23 mouse cellular contexts compared by ENCODE assay signal in the genomic region with DNA sequence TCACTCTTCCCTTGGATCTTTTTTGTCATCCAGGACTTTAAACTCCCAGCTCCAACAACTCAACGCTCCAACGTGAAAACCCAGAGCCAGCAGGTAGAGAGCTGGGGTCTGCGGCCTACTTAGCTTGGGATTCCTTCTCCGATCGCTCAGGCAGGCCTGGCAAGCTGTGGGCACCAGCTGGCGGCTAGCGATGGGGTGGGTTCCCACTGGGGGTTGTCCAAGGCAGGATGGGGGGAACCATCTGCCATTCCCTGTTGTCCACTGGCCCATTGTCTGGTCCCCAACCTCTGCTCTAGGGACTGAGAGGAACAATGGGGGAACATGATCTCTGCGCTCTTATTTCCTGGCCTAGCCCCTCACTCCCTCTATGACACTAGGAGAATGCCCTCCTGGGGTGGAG. TPM values are rescaled to one million over a fixed set of nuclear protein-coding genes. Genes with fewer than 3 reads are reported as not detected.
DNase-seq lines count a peak whose midpoint lies in the region; ATAC-seq and TF ChIP-seq lines count a peak whose summit lies in the region.
"Had no signal": no experiment of that assay in that cellular context is flagged by ENCODE, and none has a peak within 500 bp of the region (broad histone marks: within the 10 kb centered on the region; RNA-seq: fewer than 3 reads in every experiment).

No protein-coding gene starts in this region.

- H3K4me3 ChIP-seq in forebrain, embryonic 12.5 days (replicated peaks): no peak overlapping the region
- H3K4me3 ChIP-seq in forebrain, embryonic 13.5 days: no peak overlapping the region
- no peak overlapping the region for H3K4me3 ChIP-seq in midbrain, embryonic 10.5 days
- no peak overlapping the region for H3K4me3 ChIP-seq in midbrain, postnatal 0 days (ENCODE audit: low read depth, low read length)
- H3K4me3 ChIP-seq: embryonic facial prominence, embryonic 12.5 days; heart, embryonic 15.5 days; limb, embryonic 10.5 days; liver, embryonic 15.5 days; lung, embryonic 15.5 days; megakaryocyte, embryonic 14.5 days had no signal

- H3K27ac ChIP-seq in forebrain, embryonic 12.5 days: peak overlapping the region; percentile 16; the same call in 1 of the 2 replicates
- H3K27ac ChIP-seq in forebrain, embryonic 13.5 days: no peak overlapping the region
- H3K27ac ChIP-seq in midbrain, embryonic 10.5 days (replicated peaks): peak overlapping the region; percentile 81
- no peak overlapping the region for H3K27ac ChIP-seq in midbrain, postnatal 0 days (ENCODE audit: low read depth, low read length)
- H3K27ac ChIP-seq: embryonic facial prominence, embryonic 12.5 days; heart, embryonic 15.5 days; limb, embryonic 10.5 days; liver, embryonic 15.5 days; lung, embryonic 15.5 days had no signal

- H3K9ac ChIP-seq in forebrain, embryonic 12.5 days: no peak overlapping the region
- H3K9ac ChIP-seq in forebrain, embryonic 13.5 days: no peak overlapping the region
- no peak overlapping the region for H3K9ac ChIP-seq in midbrain, postnatal 0 days (replicated peaks; ENCODE audit: low read length, poor library complexity, severe bottlenecking)
- H3K9ac ChIP-seq: embryonic facial prominence, embryonic 12.5 days; heart, embryonic 15.5 days; liver, embryonic 15.5 days; lung, embryonic 15.5 days had no signal

- peaks cover 3% of the 10 kb centered on the region; the same call in 1 of the 2 replicates for H3K27me3 ChIP-seq in forebrain, embryonic 12.5 days
- no peaks in the 10 kb centered on the region for H3K27me3 ChIP-seq in forebrain, embryonic 13.5 days
- 0 out of 2 replicates have a peak, but pooled peaks cover 3% of the 10 kb centered on the region for H3K27me3 ChIP-seq in midbrain, embryonic 10.5 days (ENCODE audit: low read depth, poor library complexity, severe bottlenecking)
- no peaks in the 10 kb centered on the region for H3K27me3 ChIP-seq in midbrain, postnatal 0 days (ENCODE audit: insufficient read depth, low read length)
- H3K27me3 ChIP-seq: embryonic facial prominence, embryonic 12.5 days; heart, embryonic 15.5 days; liver, embryonic 15.5 days; lung, embryonic 15.5 days had no signal

- peak; percentile 16 for DNase-seq in cerebellum, adult 11-12 months
- DNase-seq in cerebellum, adult 11 months: no peak
- DNase-seq in midbrain, embryonic 10.5 days (ENCODE audit: low spot score): no peak
- DNase-seq in midbrain, postnatal 0 days (ENCODE audit: low spot score): no peak
- peak; percentile 42 for DNase-seq in retina, embryonic 14.5 days (ENCODE audit: low spot score)
- DNase-seq: adrenal gland, postnatal 14 days; heart, postnatal 36 days; kidney, adult 18-20 months; kidney, postnatal 4 days; liver; lung, postnatal 36 days; thymus, adult 18-20 months had no signal

- no peaks in the 10 kb centered on the region for H3K9me3 ChIP-seq in forebrain, embryonic 12.5 days
- no peaks in the 10 kb centered on the region for H3K9me3 ChIP-seq in forebrain, embryonic 13.5 days (replicated peaks)
- no peaks in the 10 kb centered on the region for H3K9me3 ChIP-seq in midbrain, embryonic 10.5 days (replicated peaks)
- no peaks in the 10 kb centered on the region for H3K9me3 ChIP-seq in midbrain, postnatal 0 days (ENCODE audit: low read length)
- H3K9me3 ChIP-seq: embryonic facial prominence, embryonic 12.5 days; heart, embryonic 15.5 days; limb, embryonic 10.5 days; liver, embryonic 15.5 days; lung, embryonic 15.5 days had no signal

- 53% methylated on average over 8 of the region's 8 CpGs for WGBS in forebrain, embryonic 12.5 days
- WGBS in forebrain, embryonic 13.5 days: 47% methylated on average over 8 of the region's 8 CpGs
- WGBS in midbrain, embryonic 10.5 days: 43% methylated on average over 8 of the region's 8 CpGs
- WGBS in midbrain, postnatal 0 days: 30% methylated on average over 8 of the region's 8 CpGs

- ATAC-seq in forebrain, embryonic 12.5 days (ENCODE audit: low FRiP score): no peak
- no peak for ATAC-seq in forebrain, embryonic 13.5 days
- no peak for ATAC-seq in midbrain, postnatal 0 days (ENCODE audit: low FRiP score)
- no peak for ATAC-seq in CD4-positive, CD25-positive, alpha-beta regulatory T cell, adult 4 months
- ATAC-seq: forebrain, embryonic 14.5 days; inflammation-experienced regulatory T-cells, adult 6 months had no signal

- H3K4me1 ChIP-seq in forebrain, embryonic 12.5 days: peaks cover 14% of the 10 kb centered on the region
- H3K4me1 ChIP-seq in forebrain, embryonic 13.5 days: peaks cover 11% of the 10 kb centered on the region
- peaks cover 41% of the 10 kb centered on the region for H3K4me1 ChIP-seq in midbrain, embryonic 10.5 days
- H3K4me1 ChIP-seq in midbrain, postnatal 0 days (ENCODE audit: insufficient read depth, low read length): peaks cover 7% of the 10 kb centered on the region
- H3K4me1 ChIP-seq: liver, embryonic 15.5 days; lung, embryonic 15.5 days; megakaryocyte, embryonic 14.5 days had no signal

- TF ChIP-seq CTCF in midbrain, postnatal 0 days (IDR thresholded peaks at IDR 0.05): no peak

- H3K4me2 ChIP-seq in forebrain, embryonic 12.5 days: no peak overlapping the region
- no peak overlapping the region for H3K4me2 ChIP-seq in forebrain, embryonic 13.5 days
- no peak overlapping the region for H3K4me2 ChIP-seq in midbrain, postnatal 0 days (ENCODE audit: low read depth, low read length, poor library complexity, severe bottlenecking)
- H3K4me2 ChIP-seq: embryonic facial prominence, embryonic 12.5 days; heart, embryonic 15.5 days; liver, embryonic 15.5 days; lung, embryonic 15.5 days had no signal

- H3K36me3 ChIP-seq in forebrain, embryonic 12.5 days (replicated peaks): no peaks in the 10 kb centered on the region
- no peaks in the 10 kb centered on the region for H3K36me3 ChIP-seq in forebrain, embryonic 13.5 days (ENCODE audit: poor library complexity, severe bottlenecking)
- H3K36me3 ChIP-seq in midbrain, embryonic 10.5 days: no peaks in the 10 kb centered on the region
- H3K36me3 ChIP-seq in midbrain, postnatal 0 days (ENCODE audit: insufficient read depth, low read length): no peaks in the 10 kb centered on the region
- H3K36me3 ChIP-seq: embryonic facial prominence, embryonic 12.5 days; heart, embryonic 15.5 days; limb, embryonic 10.5 days; liver, embryonic 15.5 days; lung, embryonic 15.5 days had no signal

RNA-seq across cellular contexts. Expression of gene Camk2n1, which starts 34.1 kb away (rescaled TPM):
- polyA plus RNA-seq in forebrain, embryonic 12.5 days (2016; fragmentation: Nextera tagmentation; extraction: Ambion mirVana): 4.8 and 5.4 TPM in 2 replicates
- polyA plus RNA-seq in forebrain, embryonic 13.5 days (2015; fragmentation: Nextera tagmentation; extraction: Ambion mirVana): 6.6 and 6.9 TPM in 2 replicates
- polyA plus RNA-seq in midbrain, embryonic 10.5 days (2016; fragmentation: Nextera tagmentation; extraction: Ambion mirVana): 3.3 and 3.9 TPM in 2 replicates
- total RNA-seq in midbrain, postnatal 0 days (2014; rRNA removed): 50.9 and 55.6 TPM in 2 replicates
- 25.0 and 29.2 TPM in 2 replicates for polyA plus RNA-seq in midbrain, postnatal 0 days (2015; fragmentation: Nextera tagmentation; extraction: Ambion mirVana)
- polyA plus RNA-seq in CD4-positive, CD25-positive, alpha-beta regulatory T cell, adult 4 months (2017; shearing (Covaris generic)): 1 to 10 TPM in 1 of 2 experiments, under 1 TPM in 1; 0.95 to 1.2 TPM

RNA-seq across cellular contexts. Expression of gene Mul1, which starts 53.8 kb away (rescaled TPM):
- polyA plus RNA-seq in forebrain, embryonic 12.5 days (2016; fragmentation: Nextera tagmentation; extraction: Ambion mirVana): 14.5 and 14.7 TPM in 2 replicates
- 18.6 and 19.2 TPM in 2 replicates for polyA plus RNA-seq in forebrain, embryonic 13.5 days (2015; fragmentation: Nextera tagmentation; extraction: Ambion mirVana)
- polyA plus RNA-seq in midbrain, embryonic 10.5 days (2016; fragmentation: Nextera tagmentation; extraction: Ambion mirVana): 19.2 and 22.3 TPM in 2 replicates
- total RNA-seq in midbrain, postnatal 0 days (2014; rRNA removed): 32.6 and 35.2 TPM in 2 replicates
- 17.6 and 19.2 TPM in 2 replicates for polyA plus RNA-seq in midbrain, postnatal 0 days (2015; fragmentation: Nextera tagmentation; extraction: Ambion mirVana)
- polyA plus RNA-seq in CD4-positive, CD25-positive, alpha-beta regulatory T cell, adult 4 months (2017; shearing (Covaris generic)): 10 to 100 TPM; 12.2 to 16.9 TPM

Comparison
In these comparisons a context has a peak if more than half of its experiments do, and no peak if none do; other contexts are left out.
1. DNase-seq: peak in cerebellum, adult 11-12 months (single experiment) and retina, embryonic 14.5 days (single experiment); none in cerebellum, adult 11 months (single experiment), midbrain, embryonic 10.5 days (single experiment) and midbrain, postnatal 0 days (single experiment).
2. H3K27ac ChIP-seq: peak in forebrain, embryonic 12.5 days (single experiment) and midbrain, embryonic 10.5 days (single experiment); none in forebrain, embryonic 13.5 days (single experiment) and midbrain, postnatal 0 days (single experiment).